Mouse (Mus musculus) ES-E14 (cell line): ENCODE measurements at regions not wholly inside any gene's neighbourhood (a gene's known extent, or its start where the extent isn't known, plus 50 kb on each side); places are given as distances from the start of the nearest gene placed in this dataset.

Experiments used
- MAFK ChIP-seq: IDR thresholded peaks from 2 replicates; pipeline ENCODE4 v1.6.1; 2014; ENCODE audit warnings: mild to moderate bottlenecking, low read depth, low read length, inconsistent platforms; ENCODE audit not compliant: insufficient read depth
- ZC3H11A ChIP-seq: IDR thresholded peaks from 2 replicates; pipeline ENCODE4 v1.6.1; 2012; ENCODE audit warnings: low read depth, mild to moderate bottlenecking, inconsistent platforms, low read length, borderline replicate concordance

DNA sequence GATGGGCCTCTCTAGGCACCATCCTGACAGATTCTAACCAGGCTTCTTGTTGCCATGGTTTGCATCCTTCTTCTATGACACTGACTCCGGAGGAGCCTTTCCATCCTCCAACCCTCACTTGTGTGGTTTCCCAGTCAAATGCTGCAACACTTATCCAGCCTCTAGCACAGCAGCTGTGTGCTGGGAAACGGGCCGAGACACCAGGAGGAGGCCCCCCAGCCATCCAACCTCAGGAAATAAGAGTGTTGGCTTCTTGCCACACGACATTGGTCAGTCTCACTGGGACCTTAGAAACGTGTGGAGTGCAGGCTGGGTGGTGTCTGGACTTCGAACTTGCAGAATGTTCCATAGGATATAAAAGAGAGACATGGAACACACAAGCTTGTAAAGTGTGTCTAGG, 119.9 kb upstream of the Bdnf start:
- TF ChIP-seq MAFK = no peak
- TF ChIP-seq ZC3H11A = no peak
